Mouse (Mus musculus) testis, adult 2 months (tissue): ENCODE measurements around the gene Cxcl12.

Experiments used
- CTCF ChIP-seq: fragments of 200-500 bp; IDR thresholded peaks from 2 replicates; pipeline ENCODE4 v1.5.1; 2012; ENCODE audit warnings: low read depth, mild to moderate bottlenecking, inconsistent platforms, low read length, moderate library complexity; ENCODE audit not compliant: control insufficient read depth, insufficient read depth, insufficient replicate concordance
- POLR2A ChIP-seq: fragments of 200-500 bp; IDR thresholded peaks from 2 replicates; pipeline ENCODE4 v1.6.1; 2012; ENCODE audit warnings: low read depth, mild to moderate bottlenecking, inconsistent platforms, low read length, moderate library complexity; ENCODE audit not compliant: control insufficient read depth

DNA sequence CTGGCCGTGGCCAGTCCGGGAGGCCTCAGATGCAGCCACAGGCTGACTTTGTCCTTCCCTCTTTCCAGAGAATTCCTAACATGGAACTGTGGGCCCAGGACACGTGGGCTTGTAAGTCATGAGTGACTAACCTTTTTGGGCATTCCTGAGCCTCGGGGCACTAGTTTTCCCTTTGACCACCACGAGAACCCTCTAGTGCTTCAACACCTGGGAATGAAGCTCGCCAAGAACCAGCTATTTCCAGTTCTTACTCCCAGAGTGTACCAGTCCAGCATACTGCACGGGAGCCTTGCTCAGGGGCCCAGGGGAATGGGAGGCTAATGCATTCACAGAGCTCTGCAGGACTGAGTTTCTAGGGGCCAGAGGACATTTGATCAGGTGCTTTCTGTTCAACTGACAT is 24.3 kb downstream of the Cxcl12 start:
- no peak for TF ChIP-seq POLR2A
- no peak for TF ChIP-seq CTCF
